ENCODE assay signal across 23 mouse cellular contexts in genomic region chr3:92816036-92816435, GRCm38 (mm10). TPM values are rescaled to one million over a fixed set of nuclear protein-coding genes. Genes with fewer than 3 reads are reported as not detected.
A peak's percentile ranks its signal among the peaks of the same experiment; 100 is the strongest.
DNase-seq lines count a peak whose midpoint lies in the region; TF ChIP-seq lines count a peak whose summit lies in the region.
"Not testable (repeated sequence)": the region's sequence is repeated elsewhere in the genome, so short reads cannot be mapped to it uniquely, and the experiment has no call there.
"Had no signal": no experiment of that assay in that cellular context is flagged by ENCODE, and none has a peak within 500 bp of the region (broad histone marks: within the 10 kb centered on the region; RNA-seq: fewer than 3 reads in every experiment).

No protein-coding gene starts in this region.

- peaks cover 11% of the 10 kb centered on the region for H3K9me3 ChIP-seq in ES-Bruce4 (replicated peaks; ENCODE audit: control insufficient read depth, insufficient read depth, low read length, poor library complexity, severe bottlenecking)
- H3K9me3 ChIP-seq in ES-E14 (ENCODE audit: control insufficient read depth, insufficient read depth, low read depth, low read length) = not testable (repeated sequence)

- not testable (repeated sequence) for H3K27me3 ChIP-seq in ES-Bruce4 (ENCODE audit: control insufficient read depth, insufficient read depth, low read length, poor library complexity, severe bottlenecking)

- H3K36me3 ChIP-seq in ES-Bruce4 (ENCODE audit: control insufficient read depth, insufficient read depth, low read length, poor library complexity, severe bottlenecking); ES-E14 (ENCODE audit: control insufficient read depth, insufficient read depth, low read length, poor library complexity, severe bottlenecking): not testable (repeated sequence)

- H3K4me1 ChIP-seq in ES-Bruce4 (ENCODE audit: control insufficient read depth, insufficient read depth, low read length); ES-E14 (ENCODE audit: control insufficient read depth in 2 of 2, insufficient read depth in 2 of 2, low read length in 2 of 2, poor library complexity in 1 of 2): not testable (repeated sequence)

- TF ChIP-seq POLR2A in ES-Bruce4 (IDR thresholded peaks at IDR 0.05; ENCODE audit: insufficient read depth, low read length) = not testable (repeated sequence)

- TF ChIP-seq EP300 in ES-Bruce4 (IDR thresholded peaks at IDR 0.05; ENCODE audit: insufficient read depth, low read depth, low read length) = not testable (repeated sequence)

- peak overlapping the region; percentile 75; the same call in 1 of the 2 replicates for H3K27ac ChIP-seq in ES-Bruce4 (ENCODE audit: insufficient read depth, low read length)
- H3K27ac ChIP-seq in ES-E14 (ENCODE audit: insufficient read depth, low read depth, low read length, poor library complexity, severe bottlenecking) = not testable (repeated sequence)

- not testable (repeated sequence) for H3K4me3 ChIP-seq in ES-Bruce4 (ENCODE audit: low read depth, low read length); ES-E14 (ENCODE audit: insufficient read depth in 1 of 2, low read depth in 1 of 2, low read length in 2 of 2, poor library complexity in 1 of 2, severe bottlenecking in 1 of 2)

- TF ChIP-seq CTCF in ES-Bruce4 (IDR thresholded peaks at IDR 0.05; ENCODE audit: low read depth, low read length) = not testable (repeated sequence)

- H3K9ac ChIP-seq in ES-Bruce4 (ENCODE audit: low read depth, poor library complexity, severe bottlenecking); ES-E14 (ENCODE audit: insufficient read depth, low read depth, low read length, poor library complexity, severe bottlenecking): not testable (repeated sequence)

- in situ Hi-C loops in ES-E14 (cut with MboI; ENCODE audit: low sequenced_read_pairs in 2 of 2, unreplicated experiment in 2 of 2) = not testable (repeated sequence)

- DNase-seq in ES-CJ7 (ENCODE audit: low read depth, low spot score) (peak; percentile 85), ES-E14 (ENCODE audit: low read depth, low spot score) (peak; percentile 52), R1 (ENCODE audit: low read depth, low spot score) (peak; percentile 97), WW6 (ENCODE audit: low read depth, low spot score) (peak; percentile 9), ZHBTc4 (ENCODE audit: low read depth, low spot score) (peak; percentile 88)

RNA-seq across cellular contexts. Expression of gene Lce1k, which starts 8.3 kb away (rescaled TPM):
- polyA plus RNA-seq in ES-Bruce4 (2011; ENCODE audit: insufficient read depth, insufficient read length, low read depth, missing spikeins) = not detected in 2 replicates
- total RNA-seq in ES-E14 (2012; rRNA removed) = not detected in 2 replicates
- total RNA-seq: adrenal gland, adult 18-20 months; adrenal gland, adult 2 months; adrenal gland, adult 8-10 months; adrenal gland, postnatal 10 days; adrenal gland, postnatal 14 days; adrenal gland, postnatal 25 days; adrenal gland, postnatal 36 days; adrenal gland, postnatal 4 days; CH12.LX; G1E; MEL had no signal
- polyA plus RNA-seq: activated CD4-positive, CD25-positive, alpha-beta regulatory T cell, adult 4 months; adrenal gland, adult 2 months; brain, embryonic 14.5 days; C2C12; CD4-positive, CD25-positive, alpha-beta regulatory T cell, adult 4 months; cerebellum, adult 2 months; G1E; Patski had no signal

RNA-seq across cellular contexts. Expression of gene Kprp, which starts 11.0 kb away (rescaled TPM):
- not detected in 2 replicates for polyA plus RNA-seq in ES-Bruce4 (2011; ENCODE audit: insufficient read depth, insufficient read length, low read depth, missing spikeins)
- not detected in 2 replicates for total RNA-seq in ES-E14 (2012; rRNA removed)
- total RNA-seq: adrenal gland, adult 18-20 months; adrenal gland, adult 2 months; adrenal gland, adult 8-10 months; adrenal gland, postnatal 10 days; adrenal gland, postnatal 14 days; adrenal gland, postnatal 25 days; adrenal gland, postnatal 36 days; adrenal gland, postnatal 4 days; CH12.LX; MEL had no signal
- polyA plus RNA-seq: activated CD4-positive, CD25-positive, alpha-beta regulatory T cell, adult 4 months; adrenal gland, adult 2 months; brain, embryonic 14.5 days; C2C12; CD4-positive, CD25-positive, alpha-beta regulatory T cell, adult 4 months; cerebellum, adult 2 months; G1E; Patski had no signal

RNA-seq across cellular contexts. Expression of gene Lce1j, which starts 25.7 kb away (rescaled TPM):
- not detected in 2 replicates for polyA plus RNA-seq in ES-Bruce4 (2011; ENCODE audit: insufficient read depth, insufficient read length, low read depth, missing spikeins)
- not detected in 2 replicates for total RNA-seq in ES-E14 (2012; rRNA removed)
- total RNA-seq: adrenal gland, adult 18-20 months; adrenal gland, adult 2 months; adrenal gland, adult 8-10 months; adrenal gland, postnatal 10 days; adrenal gland, postnatal 14 days; adrenal gland, postnatal 25 days; adrenal gland, postnatal 36 days; adrenal gland, postnatal 4 days; CH12.LX; G1E; MEL had no signal
- polyA plus RNA-seq: activated CD4-positive, CD25-positive, alpha-beta regulatory T cell, adult 4 months; adrenal gland, adult 2 months; brain, embryonic 14.5 days; C2C12; CD4-positive, CD25-positive, alpha-beta regulatory T cell, adult 4 months; cerebellum, adult 2 months; G1E; Patski had no signal

RNA-seq across cellular contexts. Expression of gene Lce1l, which starts 35.0 kb away (rescaled TPM):
- polyA plus RNA-seq in ES-Bruce4 (2011; ENCODE audit: insufficient read depth, insufficient read length, low read depth, missing spikeins) = not detected in 2 replicates
- not detected in 2 replicates for total RNA-seq in ES-E14 (2012; rRNA removed)
- total RNA-seq: adrenal gland, adult 18-20 months; adrenal gland, adult 2 months; adrenal gland, adult 8-10 months; adrenal gland, postnatal 10 days; adrenal gland, postnatal 14 days; adrenal gland, postnatal 25 days; adrenal gland, postnatal 36 days; adrenal gland, postnatal 4 days; CH12.LX; G1E; MEL had no signal
- polyA plus RNA-seq: activated CD4-positive, CD25-positive, alpha-beta regulatory T cell, adult 4 months; adrenal gland, adult 2 months; brain, embryonic 14.5 days; C2C12; CD4-positive, CD25-positive, alpha-beta regulatory T cell, adult 4 months; cerebellum, adult 2 months; G1E; Patski had no signal

RNA-seq across cellular contexts. Expression of gene Lce1i, which starts 37.3 kb away (rescaled TPM):
- not detected in 2 replicates for polyA plus RNA-seq in ES-Bruce4 (2011; ENCODE audit: insufficient read depth, insufficient read length, low read depth, missing spikeins)
- total RNA-seq in ES-E14 (2012; rRNA removed) = not detected in 2 replicates
- total RNA-seq: adrenal gland, adult 18-20 months; adrenal gland, adult 2 months; adrenal gland, adult 8-10 months; adrenal gland, postnatal 10 days; adrenal gland, postnatal 14 days; adrenal gland, postnatal 25 days; adrenal gland, postnatal 36 days; adrenal gland, postnatal 4 days; CH12.LX; G1E; MEL had no signal
- polyA plus RNA-seq: activated CD4-positive, CD25-positive, alpha-beta regulatory T cell, adult 4 months; adrenal gland, adult 2 months; brain, embryonic 14.5 days; C2C12; CD4-positive, CD25-positive, alpha-beta regulatory T cell, adult 4 months; cerebellum, adult 2 months; G1E; Patski had no signal

Comparison
In these comparisons a context has a peak if more than half of its experiments do, and no peak if none do; other contexts are left out.
1. DNase-seq: peak in every context shown above with its lines; median percentile 97 in R1; 88 in ZHBTc4; 85 in ES-CJ7; 52 in ES-E14; 9 in WW6.